Mouse (Mus musculus): Measurements from ENCODE around the gene Rapgef4. TPM values are rescaled to one million over a fixed set of nuclear protein-coding genes. Genes with fewer than 3 reads are reported as not detected.

Rapgef4 gene
- polyA plus RNA-seq, 1 experiment from 2014 or later, result 4.3 TPM

DNA sequence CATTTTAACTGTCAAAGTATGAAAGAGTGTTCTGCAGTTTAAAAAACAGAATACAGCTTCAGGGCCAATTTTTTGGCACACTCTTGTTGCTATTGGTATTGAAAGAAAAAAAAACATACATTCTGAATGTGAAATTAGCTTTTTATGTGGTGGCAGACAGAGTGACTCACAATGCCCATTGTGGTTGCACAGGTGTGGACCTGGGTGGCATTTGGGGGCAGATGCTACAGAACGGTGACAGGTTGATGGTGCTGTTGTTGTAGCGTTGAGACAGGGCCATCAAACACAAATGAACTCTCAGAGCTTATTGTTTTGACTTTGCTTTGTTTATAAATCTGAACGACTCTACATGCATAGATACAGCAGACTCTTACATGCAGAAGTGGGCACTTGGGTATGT is 202.7 kb downstream of the Rapgef4 start:
- WGBS, result 66% methylated on average over 3 of the region's 3 CpGs
- ATAC-seq (ENCODE audit: insufficient read depth, low FRiP score, low read depth), result no peak
- Histone ChIP-seq H3K27me3 (replicated peaks) (no peaks in the 10 kb centered on the region), H3K27ac (no peak overlapping the region), H3K4me2 (no peak overlapping the region), H3K4me1 (no peaks in the 10 kb centered on the region), H3K9ac (no peak overlapping the region), H3K36me3 (no peaks in the 10 kb centered on the region), H3K9me3 (no peaks in the 10 kb centered on the region), H3K4me3 (replicated peaks) (no peak overlapping the region)

GRCm38 (mm10) chr2:72196190-72196965 is 215.3 kb downstream of the Rapgef4 start:
- Histone ChIP-seq H3K4me2 (no peak overlapping the region), H3K27ac (no peak overlapping the region), H3K4me1 (no peaks in the 10 kb centered on the region), H3K27me3 (replicated peaks) (no peaks in the 10 kb centered on the region), H3K4me3 (replicated peaks) (no peak overlapping the region), H3K9ac (no peak overlapping the region), H3K36me3 (no peaks in the 10 kb centered on the region), H3K9me3 (no peaks in the 10 kb centered on the region)
- no peak for ATAC-seq (ENCODE audit: insufficient read depth, low FRiP score, low read depth)
- 63% methylated on average over 6 of the region's 6 CpGs for WGBS

DNA sequence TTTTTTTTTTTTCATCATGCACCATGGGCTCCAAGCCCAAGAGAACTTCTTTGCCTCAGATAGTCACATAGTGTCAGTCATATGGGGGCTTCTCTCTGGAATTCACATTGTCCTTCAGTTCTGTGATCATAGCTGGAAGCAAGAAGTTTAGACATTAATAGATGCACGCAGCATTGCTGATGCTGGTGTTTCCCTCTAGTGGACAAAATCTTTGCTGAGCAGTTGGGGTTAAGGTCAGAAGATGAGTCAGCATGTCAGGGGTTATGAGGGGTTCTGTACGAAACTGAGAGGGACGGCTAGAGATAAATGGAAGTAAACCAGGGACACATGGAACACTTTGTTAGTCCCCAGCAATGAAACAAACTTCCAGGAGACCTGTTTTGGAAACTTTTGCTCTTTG is 216.0 kb downstream of the Rapgef4 start:
- Histone ChIP-seq H3K36me3 (no peaks in the 10 kb centered on the region), H3K27me3 (replicated peaks) (no peaks in the 10 kb centered on the region), H3K4me3 (replicated peaks) (no peak overlapping the region), H3K27ac (no peak overlapping the region), H3K4me1 (no peaks in the 10 kb centered on the region), H3K9ac (no peak overlapping the region), H3K4me2 (no peak overlapping the region), H3K9me3 (no peaks in the 10 kb centered on the region)
- WGBS, result 38% methylated on average over 3 of the region's 3 CpGs
- no peak for ATAC-seq (ENCODE audit: insufficient read depth, low FRiP score, low read depth)

DNA sequence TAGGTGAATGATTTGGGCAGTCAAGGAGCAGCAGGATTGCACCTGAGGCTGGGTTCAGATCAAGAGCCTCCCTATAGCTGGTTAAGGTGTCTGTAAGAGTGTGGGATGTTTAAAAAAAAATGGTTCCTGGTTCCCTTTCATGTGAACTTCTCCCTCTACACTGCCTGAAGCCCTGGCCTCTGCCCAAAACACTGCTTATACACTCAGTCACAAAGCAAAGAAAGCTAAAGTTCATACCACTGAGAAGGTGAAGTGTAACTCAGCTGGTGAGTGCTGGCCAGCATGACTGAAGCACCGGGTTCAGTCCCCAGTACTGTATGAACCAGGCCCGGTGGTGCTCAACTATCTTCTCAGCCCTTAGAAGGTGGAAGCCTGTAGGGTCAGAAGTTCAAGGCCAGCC is 218.4 kb downstream of the Rapgef4 start:
- 85% methylated on average over 2 of the region's 2 CpGs for WGBS
- no peak for ATAC-seq (ENCODE audit: insufficient read depth, low FRiP score, low read depth)

GRCm38 (mm10) chr2:72201506-72201905 is 220.5 kb downstream of the Rapgef4 start:
- no peak overlapping the region for H3K27ac ChIP-seq
- no peak overlapping the region for H3K9ac ChIP-seq
- no peak for ATAC-seq (ENCODE audit: insufficient read depth, low FRiP score, low read depth)
- H3K9me3 ChIP-seq, result no peaks in the 10 kb centered on the region
- no peak overlapping the region for H3K4me3 ChIP-seq (replicated peaks)
- 0 out of 2 replicates have a peak, but pooled peaks cover 5% of the 10 kb centered on the region for H3K4me1 ChIP-seq
- 27% methylated on average over 9 of the region's 9 CpGs for WGBS
- no peaks in the 10 kb centered on the region for H3K27me3 ChIP-seq (replicated peaks)
- no peak overlapping the region for H3K4me2 ChIP-seq
- no peaks in the 10 kb centered on the region for H3K36me3 ChIP-seq

More for the DNA sequence above, 218.4 kb downstream of the Rapgef4 start:
- Histone ChIP-seq H3K36me3 (no peaks in the 10 kb centered on the region), H3K27me3 (replicated peaks) (no peaks in the 10 kb centered on the region), H3K4me1 (0 out of 2 replicates have a peak, but pooled peaks cover 3% of the 10 kb centered on the region), H3K9me3 (no peaks in the 10 kb centered on the region), H3K27ac (no peak overlapping the region), H3K4me3 (replicated peaks) (no peak overlapping the region), H3K4me2 (no peak overlapping the region), H3K9ac (no peak overlapping the region)

GRCm38 (mm10) chr2:72202252-72202651 is 221.2 kb downstream of the Rapgef4 start:
- Histone ChIP-seq H3K4me2 (no peak overlapping the region), H3K4me1 (0 out of 2 replicates have a peak, but pooled peaks cover 5% of the 10 kb centered on the region), H3K9me3 (no peaks in the 10 kb centered on the region), H3K36me3 (no peaks in the 10 kb centered on the region), H3K27me3 (replicated peaks) (no peaks in the 10 kb centered on the region), H3K9ac (no peak overlapping the region), H3K27ac (no peak overlapping the region), H3K4me3 (replicated peaks) (no peak overlapping the region)
- no peak for ATAC-seq (ENCODE audit: insufficient read depth, low FRiP score, low read depth)
- 65% methylated on average over 6 of the region's 6 CpGs for WGBS

- Histone ChIP-seq H3K9me3 (no peaks in the 10 kb centered on the region), H3K4me3 (replicated peaks) (peak overlapping the region; percentile 20), H3K27ac (no peak overlapping the region), H3K4me2 (peak overlapping the region; percentile 55), H3K9ac (no peak overlapping the region), H3K36me3 (no peaks in the 10 kb centered on the region), H3K4me1 (0 out of 2 replicates have a peak, but pooled peaks cover 5% of the 10 kb centered on the region), H3K27me3 (replicated peaks) (no peaks in the 10 kb centered on the region)
- peak; percentile 73 for ATAC-seq (ENCODE audit: insufficient read depth, low FRiP score, low read depth)
- 11% methylated on average over 5 of the region's 5 CpGs for WGBS
These were observed 222.6 kb downstream of the Rapgef4 start for GRCm38 (mm10) chr2:72203609-72204008.

- H3K9me3 ChIP-seq, result no peaks in the 10 kb centered on the region
- no peak overlapping the region for H3K4me3 ChIP-seq (replicated peaks)
- 87% methylated on average over 5 of the region's 5 CpGs for WGBS
- 0 out of 2 replicates have a peak, but pooled peaks cover 5% of the 10 kb centered on the region for H3K4me1 ChIP-seq
- no peaks in the 10 kb centered on the region for H3K27me3 ChIP-seq (replicated peaks)
- no peak overlapping the region for H3K27ac ChIP-seq
- no peak overlapping the region for H3K9ac ChIP-seq
- no peak overlapping the region for H3K4me2 ChIP-seq
- ATAC-seq (ENCODE audit: insufficient read depth, low FRiP score, low read depth), result no peak
- no peaks in the 10 kb centered on the region for H3K36me3 ChIP-seq
These were observed 224.8 kb downstream of the Rapgef4 start for GRCm38 (mm10) chr2:72205869-72206268.

DNA sequence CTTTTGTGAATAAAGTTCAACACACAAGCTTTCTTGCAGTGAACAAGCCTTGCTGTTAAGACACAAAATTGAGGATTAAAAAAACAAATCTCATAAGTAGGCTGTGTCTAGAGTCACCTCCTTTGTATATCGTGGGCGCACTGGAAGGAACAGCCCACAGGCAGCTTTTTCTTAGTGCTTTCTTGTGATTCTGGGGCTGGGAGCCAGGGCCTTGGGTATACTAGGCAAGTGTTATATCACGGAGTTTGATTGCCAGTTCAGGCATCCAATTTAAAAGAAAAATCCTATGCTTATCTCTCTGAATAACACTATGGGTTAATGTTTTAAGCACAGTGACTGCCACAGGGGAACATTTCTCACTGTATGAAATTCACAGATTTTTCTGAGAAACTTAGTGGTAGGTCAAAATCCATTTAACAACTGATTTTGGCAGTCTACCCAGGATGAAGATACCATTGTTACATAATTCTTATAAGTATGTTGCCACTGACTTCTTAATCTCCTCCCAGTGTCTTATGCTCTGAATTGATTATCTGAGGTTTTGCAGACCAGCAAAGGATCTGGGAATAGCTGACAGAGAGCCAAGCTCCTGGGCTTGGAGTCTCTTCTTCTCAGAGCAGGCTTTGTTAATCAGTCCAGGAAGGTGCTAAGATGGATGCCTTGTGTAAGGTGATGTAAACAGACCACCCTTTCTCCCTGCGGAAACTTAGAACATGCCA is 225.6 kb downstream of the Rapgef4 start:
- H3K27me3 ChIP-seq (replicated peaks), result no peaks in the 10 kb centered on the region
- no peaks in the 10 kb centered on the region for H3K9me3 ChIP-seq
- H3K4me3 ChIP-seq (replicated peaks), result no peak overlapping the region
- no peak overlapping the region for H3K4me2 ChIP-seq
- H3K4me1 ChIP-seq, result 0 out of 2 replicates have a peak, but pooled peaks cover 5% of the 10 kb centered on the region
- no peaks in the 10 kb centered on the region for H3K36me3 ChIP-seq
- H3K27ac ChIP-seq, result no peak overlapping the region
- no peak overlapping the region for H3K9ac ChIP-seq
- WGBS, result 74% methylated on average over 4 of the region's 4 CpGs
- no peak for ATAC-seq (ENCODE audit: insufficient read depth, low FRiP score, low read depth)

- H3K4me1 ChIP-seq, result no peaks in the 10 kb centered on the region
- 83% methylated on average over 3 of the region's 3 CpGs for WGBS
- H3K9me3 ChIP-seq, result no peaks in the 10 kb centered on the region
- no peaks in the 10 kb centered on the region for H3K36me3 ChIP-seq
- no peaks in the 10 kb centered on the region for H3K27me3 ChIP-seq (replicated peaks)
- H3K4me3 ChIP-seq (replicated peaks), result no peak overlapping the region
- H3K4me2 ChIP-seq, result no peak overlapping the region
- H3K9ac ChIP-seq, result no peak overlapping the region
- ATAC-seq (ENCODE audit: insufficient read depth, low FRiP score, low read depth), result no peak
- H3K27ac ChIP-seq, result no peak overlapping the region
These were observed 236.3 kb downstream of the Rapgef4 start for GRCm38 (mm10) chr2:72217336-72217735.

- WGBS, result 27% methylated on average over 3 of the region's 3 CpGs
- no peak for ATAC-seq (ENCODE audit: insufficient read depth, low FRiP score, low read depth)
- no peak overlapping the region for H3K4me3 ChIP-seq (replicated peaks)
- no peak overlapping the region for H3K9ac ChIP-seq
- no peaks in the 10 kb centered on the region for H3K9me3 ChIP-seq
- no peaks in the 10 kb centered on the region for H3K4me1 ChIP-seq
- no peak overlapping the region for H3K4me2 ChIP-seq
- no peaks in the 10 kb centered on the region for H3K36me3 ChIP-seq
- no peaks in the 10 kb centered on the region for H3K27me3 ChIP-seq (replicated peaks)
- H3K27ac ChIP-seq, result no peak overlapping the region
These were observed 238.9 kb downstream of the Rapgef4 start for GRCm38 (mm10) chr2:72219921-72220320.

DNA sequence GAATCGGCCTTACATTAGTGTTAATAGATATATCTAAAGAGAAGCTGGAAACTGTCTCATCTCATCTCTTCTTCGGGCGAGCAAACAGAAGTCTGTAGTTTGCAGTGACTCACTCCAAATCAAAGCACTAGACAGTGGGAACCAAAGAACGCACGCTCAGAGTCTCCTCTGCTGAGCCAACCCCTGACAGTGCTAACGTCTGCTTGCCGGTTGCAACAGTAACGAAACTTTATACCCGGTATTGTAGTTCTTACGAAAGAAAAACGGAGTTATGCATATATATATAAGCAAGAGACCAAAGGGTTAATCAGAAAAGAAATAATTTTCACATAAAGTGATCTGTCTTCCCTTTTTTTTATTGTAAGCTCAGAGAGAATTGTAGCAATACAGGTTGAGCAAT is 240.2 kb downstream of the Rapgef4 start:
- no peak overlapping the region for H3K4me2 ChIP-seq
- H3K36me3 ChIP-seq, result no peaks in the 10 kb centered on the region
- 68% methylated on average over 11 of the region's 11 CpGs for WGBS
- H3K4me3 ChIP-seq (replicated peaks), result no peak overlapping the region
- H3K4me1 ChIP-seq, result no peaks in the 10 kb centered on the region
- ATAC-seq (ENCODE audit: insufficient read depth, low FRiP score, low read depth), result no peak
- no peaks in the 10 kb centered on the region for H3K9me3 ChIP-seq
- H3K27me3 ChIP-seq (replicated peaks), result no peaks in the 10 kb centered on the region
- no peak overlapping the region for H3K9ac ChIP-seq
- H3K27ac ChIP-seq, result no peak overlapping the region
